Mouse (Mus musculus) C2C12 (cell line): Measurements from ENCODE around the gene Ccdc12. TPM values are rescaled to one million over a fixed set of nuclear protein-coding genes. Genes with fewer than 3 reads are reported as not detected.

Source experiments
- H3K27me3 ChIP-seq: one replicate; pipeline ENCODE4 v1.6.1; 2011; ENCODE audit not compliant: control insufficient read depth, insufficient read depth, insufficient read length
- H3K36me3 ChIP-seq: one replicate; pipeline ENCODE4 v1.6.1; 2011; ENCODE audit not compliant: control insufficient read depth, insufficient read depth
- H3K4me3 ChIP-seq: one replicate; pipeline ENCODE4 v1.5.1; 2011; ENCODE audit warnings: mild to moderate bottlenecking, control low read depth; ENCODE audit not compliant: poor library complexity, insufficient read depth, severe bottlenecking
- H3K79me2 ChIP-seq: one replicate; pipeline ENCODE4 v1.6.1; 2011; ENCODE audit not compliant: control insufficient read depth, insufficient read depth
- H3K79me3 ChIP-seq: one replicate; pipeline ENCODE4 v1.6.1; 2011; ENCODE audit warnings: low read depth, control low read depth
- H3ac ChIP-seq: one replicate; pipeline ENCODE3; 2011; ENCODE audit warnings: low read depth; ENCODE audit not compliant: control insufficient read depth, insufficient read length
- CEBPB ChIP-seq: IDR thresholded peaks from one replicate; pipeline ENCODE4 v1.6.1; 2011; ENCODE audit warnings: low read depth, mild to moderate bottlenecking, control low read depth, moderate library complexity
- CTCF ChIP-seq: IDR thresholded peaks from one replicate; pipeline ENCODE4 v1.5.1; 2011; ENCODE audit not compliant: control insufficient read depth, insufficient read depth, insufficient read length
- FOSL1 ChIP-seq: IDR thresholded peaks from one replicate; pipeline ENCODE4 v1.8.0; 2011; ENCODE audit warnings: mild to moderate bottlenecking, low read length; ENCODE audit not compliant: poor library complexity, insufficient read depth, severe bottlenecking
- MAX ChIP-seq: IDR thresholded peaks from one replicate; pipeline ENCODE4 v1.6.1; 2011; ENCODE audit warnings: mild to moderate bottlenecking, control low read depth
- MYOD1 ChIP-seq: IDR thresholded peaks from one replicate; pipeline ENCODE4 v1.6.1; 2011; ENCODE audit warnings: low read depth; ENCODE audit not compliant: control insufficient read depth, insufficient read length
- MYOG ChIP-seq: IDR thresholded peaks from one replicate; pipeline ENCODE4 v1.6.1; 2011; ENCODE audit not compliant: control insufficient read depth, insufficient read length; ENCODE audit errors: extremely low read depth
- USF1 ChIP-seq: IDR thresholded peaks from one replicate; pipeline ENCODE4 v1.6.1; 2011; ENCODE audit warnings: low read depth, mild to moderate bottlenecking, control low read depth, moderate library complexity
- polyA plus RNA-seq: library from polyadenylated mRNA; unstranded; fragments of >200 nt; fragmentation: generic; extraction: Trizol; gene quantifications from one replicate; pipeline ENCODE4 v1.2.1, GENCODE M21; 2012; ENCODE audit warnings: missing spikeins

Gene Ccdc12
- polyA plus RNA-seq, 1 experiment: 86.7 TPM

DNA sequence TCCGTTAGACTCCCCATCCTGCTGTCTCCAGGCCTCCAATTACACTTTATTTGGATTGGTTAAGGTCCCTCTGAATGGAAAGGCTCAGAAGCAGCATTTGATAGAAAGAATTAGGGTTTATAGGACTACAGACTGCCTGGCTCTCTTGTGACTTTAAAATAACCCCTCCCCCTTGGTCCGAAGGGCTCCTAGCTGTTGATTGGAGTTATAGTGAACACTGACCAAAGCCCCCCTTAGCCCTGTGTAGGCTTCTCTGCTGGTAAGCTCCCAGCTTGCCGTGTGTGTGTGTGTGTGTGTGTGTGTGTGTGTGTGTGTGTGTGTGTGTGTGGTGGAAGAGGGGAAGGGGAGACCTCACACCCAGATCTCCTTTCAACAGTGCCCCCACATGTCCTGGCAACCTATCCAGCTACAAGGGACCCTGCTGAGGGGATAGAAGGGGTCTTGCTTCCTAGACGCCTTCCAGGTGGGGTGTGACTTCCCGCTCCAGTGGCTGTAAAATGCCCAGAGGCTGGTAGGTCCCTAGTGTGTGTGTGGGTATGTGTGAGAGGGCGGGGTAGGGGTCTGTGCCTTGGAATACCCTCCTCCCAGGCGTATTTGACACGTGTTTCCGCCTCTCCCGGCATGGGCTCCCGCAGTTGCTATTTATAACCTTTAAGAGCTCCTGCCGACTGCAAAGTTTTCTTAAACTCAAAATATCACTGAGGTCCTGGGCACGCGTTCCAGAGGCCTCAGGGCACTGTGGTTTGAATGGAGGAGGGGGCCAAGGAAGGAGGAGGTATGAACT, 94.3 kb downstream of the Ccdc12 start:
- Histone ChIP-seq H3K27me3 (peaks cover 83% of the 10 kb centered on the region), H3K4me3 (no peak overlapping the region), H3K36me3 (no peaks in the 10 kb centered on the region), H3K79me3 (no peaks in the 10 kb centered on the region), H3K79me2 (no peaks in the 10 kb centered on the region), H3ac (no peak overlapping the region)
- TF ChIP-seq MAX (no peak), MYOD1 (no peak), FOSL1 (no peak), CEBPB (no peak), MYOG (no peak), CTCF (no peak), USF1 (no peak)

DNA sequence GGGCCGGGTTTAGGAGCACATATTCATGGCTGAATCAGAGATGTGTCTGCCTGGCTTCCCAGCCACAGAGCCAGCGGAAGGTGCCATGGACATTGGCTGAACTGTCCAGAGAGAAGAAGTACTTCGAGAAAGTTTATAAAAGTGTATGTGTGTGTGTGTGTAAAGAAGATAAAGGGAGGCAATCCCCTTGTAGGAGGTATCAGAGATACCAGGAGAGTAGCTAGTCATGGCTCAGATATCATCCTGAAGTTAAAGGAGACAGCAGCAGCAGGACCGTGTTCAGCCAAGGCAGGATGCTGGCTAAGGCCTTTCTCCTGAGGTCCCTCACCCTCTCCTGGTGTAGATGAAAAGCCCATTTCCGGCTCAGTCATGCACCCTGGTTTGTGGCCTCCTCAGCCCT, 95.1 kb downstream of the Ccdc12 start:
- Histone ChIP-seq H3ac (no peak overlapping the region), H3K27me3 (peaks cover 85% of the 10 kb centered on the region), H3K79me3 (no peaks in the 10 kb centered on the region), H3K36me3 (no peaks in the 10 kb centered on the region), H3K4me3 (no peak overlapping the region), H3K79me2 (no peaks in the 10 kb centered on the region)
- no peak for TF ChIP-seq MAX
- no peak for TF ChIP-seq MYOG
- TF ChIP-seq MYOD1: no peak
- TF ChIP-seq CEBPB: no peak
- no peak for TF ChIP-seq USF1
- no peak for TF ChIP-seq FOSL1
- TF ChIP-seq CTCF: no peak

DNA sequence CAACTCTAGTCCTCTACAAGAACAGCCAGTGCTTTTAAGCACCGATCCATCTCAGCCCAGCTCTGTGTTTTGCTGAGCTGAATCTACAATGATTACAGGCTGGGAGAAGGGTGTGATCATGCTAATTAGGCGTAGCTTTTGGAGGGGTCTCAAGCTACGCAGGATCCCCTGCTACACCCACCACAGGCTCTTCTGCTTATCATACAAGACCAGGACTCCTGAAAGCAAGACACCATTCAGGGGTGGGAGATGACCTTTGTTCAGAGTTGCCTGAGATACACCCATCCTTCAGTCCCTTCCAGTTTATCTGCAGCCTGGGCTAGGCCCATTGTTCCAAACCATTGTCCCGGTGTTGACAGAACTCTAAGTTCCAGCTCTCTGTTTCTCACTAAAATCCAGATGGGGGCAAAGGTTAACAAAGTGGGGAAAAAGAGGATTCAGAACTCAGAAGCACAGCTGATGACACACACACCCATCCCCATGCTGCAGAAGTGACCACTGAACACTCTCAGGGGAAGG, 96.7 kb downstream of the Ccdc12 start:
- TF ChIP-seq USF1 (no peak), CTCF (no peak), MYOD1 (no peak), FOSL1 (no peak), CEBPB (no peak), MAX (no peak)
- H3K4me3 ChIP-seq: no peak overlapping the region
- H3ac ChIP-seq: no peak overlapping the region
- H3K36me3 ChIP-seq: no peaks in the 10 kb centered on the region
- no peaks in the 10 kb centered on the region for H3K79me2 ChIP-seq
- peaks cover 78% of the 10 kb centered on the region for H3K27me3 ChIP-seq
- H3K79me3 ChIP-seq: no peaks in the 10 kb centered on the region

DNA sequence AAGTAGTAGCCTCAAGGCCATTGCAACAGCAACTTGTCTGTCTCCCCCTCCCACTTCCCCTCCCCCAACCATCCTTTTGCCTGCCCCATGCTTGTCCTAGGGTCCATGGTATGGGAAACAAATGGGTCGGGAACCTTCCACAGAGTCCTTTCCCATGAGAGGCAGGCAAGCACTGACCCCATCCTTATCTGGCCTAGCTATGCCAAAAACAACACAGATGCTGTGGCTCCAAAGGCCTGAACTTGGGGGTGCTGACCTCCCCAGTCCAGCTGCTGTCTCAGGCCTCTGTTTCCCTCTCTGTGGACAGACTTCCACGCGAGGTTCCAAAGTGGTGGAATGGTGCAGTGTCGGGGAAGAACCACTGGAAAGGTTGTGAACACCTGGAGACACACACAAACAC, 97.5 kb downstream of the Ccdc12 start:
- H3ac ChIP-seq: no peak overlapping the region
- H3K27me3 ChIP-seq: peaks cover 70% of the 10 kb centered on the region
- H3K79me3 ChIP-seq: no peaks in the 10 kb centered on the region
- H3K79me2 ChIP-seq: no peaks in the 10 kb centered on the region
- no peak overlapping the region for H3K4me3 ChIP-seq
- TF ChIP-seq MAX (no peak), CTCF (no peak), FOSL1 (no peak), MYOG (no peak), USF1 (no peak), MYOD1 (no peak), CEBPB (no peak)
- H3K36me3 ChIP-seq: no peaks in the 10 kb centered on the region

DNA sequence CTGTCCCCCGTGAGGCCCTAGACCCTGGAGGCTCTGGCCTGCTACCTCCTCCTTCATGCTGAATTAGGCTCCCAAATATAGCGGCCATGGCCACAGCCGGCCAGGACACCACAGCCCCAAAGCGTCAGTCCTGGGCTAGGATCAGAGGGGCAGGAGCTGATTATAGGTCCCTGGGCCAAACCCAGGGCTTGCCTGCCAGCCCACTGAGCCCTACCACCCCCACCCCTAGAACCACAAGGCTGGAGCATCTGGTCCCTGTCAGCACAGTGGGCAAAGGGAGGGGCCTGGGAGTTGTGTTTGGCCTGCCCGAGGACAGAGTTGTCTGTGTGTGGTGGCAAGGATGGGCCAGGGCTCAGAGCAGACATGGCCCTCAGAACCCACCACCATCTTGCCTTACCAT, 101.5 kb downstream of the Ccdc12 start:
- no peak for TF ChIP-seq MYOD1
- no peak for TF ChIP-seq CTCF
- TF ChIP-seq MAX: no peak
- TF ChIP-seq FOSL1: no peak
- no peak for TF ChIP-seq CEBPB
- TF ChIP-seq MYOG: no peak
- no peak for TF ChIP-seq USF1
- Histone ChIP-seq H3K4me3 (no peak overlapping the region), H3K79me2 (no peaks in the 10 kb centered on the region), H3K27me3 (peaks cover 53% of the 10 kb centered on the region), H3ac (no peak overlapping the region), H3K79me3 (no peaks in the 10 kb centered on the region), H3K36me3 (no peaks in the 10 kb centered on the region)

DNA sequence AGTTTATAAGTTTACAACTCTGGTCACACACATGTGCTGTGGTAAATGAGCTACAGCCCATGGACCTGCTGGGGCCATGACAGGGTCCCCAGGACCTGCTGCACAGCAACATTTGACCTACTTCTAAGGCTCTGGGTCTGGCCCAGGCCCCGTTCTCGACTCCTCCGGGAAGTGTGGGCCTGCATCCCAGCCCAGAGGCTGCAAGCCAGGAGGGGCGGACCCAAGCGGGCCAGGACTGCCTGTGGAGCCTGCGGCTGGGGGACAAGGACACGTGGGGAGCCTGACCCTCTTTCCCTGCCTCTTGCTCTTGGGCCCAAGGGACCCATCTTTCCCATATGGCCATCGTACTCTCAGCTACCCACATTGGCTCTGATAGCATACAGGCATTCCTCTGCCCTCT, 102.3 kb downstream of the Ccdc12 start:
- Histone ChIP-seq H3ac (no peak overlapping the region), H3K27me3 (peaks cover 52% of the 10 kb centered on the region), H3K79me3 (no peaks in the 10 kb centered on the region), H3K79me2 (no peaks in the 10 kb centered on the region), H3K4me3 (no peak overlapping the region), H3K36me3 (no peaks in the 10 kb centered on the region)
- TF ChIP-seq MAX (no peak), CTCF (no peak), FOSL1 (no peak), MYOD1 (no peak), USF1 (no peak), MYOG (no peak), CEBPB (no peak)
